In the genomic region with DNA sequence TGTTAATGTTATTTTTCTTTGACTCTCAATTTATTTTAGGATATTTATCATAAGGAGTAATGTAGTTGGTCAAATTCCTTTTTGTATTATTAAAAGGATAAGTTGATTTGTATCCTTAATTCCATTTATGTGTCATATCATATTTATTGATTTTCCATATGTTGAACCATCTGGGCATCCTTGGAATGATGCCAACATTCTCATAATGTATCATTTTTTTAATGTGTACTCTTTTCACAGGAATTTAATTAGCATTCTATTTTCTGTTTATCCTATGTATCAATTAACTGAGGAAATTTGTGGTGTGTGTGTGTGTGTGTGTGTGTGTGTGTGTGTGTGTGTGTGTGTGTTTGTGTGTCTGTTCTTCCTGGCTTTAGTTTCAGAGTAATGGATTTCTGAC, we compare ENCODE assay signal across 22 mouse cellular contexts.
A peak's percentile ranks its signal among the peaks of the same experiment; 100 is the strongest.
DNase-seq lines count a peak whose midpoint lies in the region; ATAC-seq and TF ChIP-seq lines count a peak whose summit lies in the region.
"Had no signal": no experiment of that assay in that cellular context is flagged by ENCODE, and none has a peak within 500 bp of the region (broad histone marks: within the 10 kb centered on the region; RNA-seq: fewer than 3 reads in every experiment).

No protein-coding gene starts in this region.

- peak; percentile 59 for DNase-seq in forebrain, embryonic 14.5 days (ENCODE audit: low spot score)
- peak; percentile 39 for DNase-seq in midbrain, embryonic 11.5 days (ENCODE audit: low spot score, missing footprints)
- DNase-seq in midbrain, embryonic 14.5 days, result no peak
- DNase-seq in brain, adult 2 months (ENCODE audit: low read depth, low spot score), result peak; percentile 2
- DNase-seq in brain, embryonic 14.5 days (ENCODE audit: low read depth), result peak; percentile 55
- no peak for DNase-seq in right cerebral cortex, postnatal 36 days (ENCODE audit: low spot score in 2 of 2)
- DNase-seq: adrenal gland, adult 2 months; adrenal gland, postnatal 10 days; adrenal gland, postnatal 25 days; cerebellum, adult 11 months; cerebellum, adult 18-20 months; cerebellum, adult 8-10 months; cerebellum, adult 9-11 months; cerebellum, postnatal 36 days; embryo, embryonic 11 days had no signal

- H3K27me3 ChIP-seq in forebrain, embryonic 14.5 days (replicated peaks; ENCODE audit: control insufficient read depth, insufficient read depth, low read length), result no peaks in the 10 kb centered on the region
- no peaks in the 10 kb centered on the region for H3K27me3 ChIP-seq in forebrain, embryonic 12.5 days
- no peaks in the 10 kb centered on the region for H3K27me3 ChIP-seq in midbrain, embryonic 11.5 days (ENCODE audit: control insufficient read depth, insufficient read depth, low read length)
- H3K27me3 ChIP-seq in midbrain, embryonic 14.5 days (ENCODE audit: control insufficient read depth, insufficient read depth, low read length), result no peaks in the 10 kb centered on the region
- H3K27me3 ChIP-seq: embryonic facial prominence, embryonic 13.5 days; embryonic facial prominence, embryonic 15.5 days; forebrain, embryonic 13.5 days had no signal

- no peaks in the 10 kb centered on the region for H3K4me1 ChIP-seq in forebrain, embryonic 14.5 days (ENCODE audit: control insufficient read depth, insufficient read depth, low read length)
- no peaks in the 10 kb centered on the region for H3K4me1 ChIP-seq in forebrain, embryonic 12.5 days
- no peaks in the 10 kb centered on the region for H3K4me1 ChIP-seq in midbrain, embryonic 11.5 days (ENCODE audit: control insufficient read depth, insufficient read depth, low read length)
- no peaks in the 10 kb centered on the region for H3K4me1 ChIP-seq in midbrain, embryonic 14.5 days (ENCODE audit: control insufficient read depth, insufficient read depth, low read length)
- H3K4me1 ChIP-seq: embryonic facial prominence, embryonic 13.5 days; embryonic facial prominence, embryonic 15.5 days; forebrain, embryonic 10.5 days; forebrain, embryonic 13.5 days had no signal

- TF ChIP-seq POLR2A in brain, embryonic 14.5 days (IDR thresholded peaks at IDR 0.05; ENCODE audit: borderline replicate concordance, extremely low read depth, insufficient read depth, insufficient read length, poor library complexity, severe bottlenecking), result no peak

- H3K36me3 ChIP-seq in forebrain, embryonic 14.5 days (ENCODE audit: control insufficient read depth, insufficient read depth, low read length), result no peaks in the 10 kb centered on the region
- no peaks in the 10 kb centered on the region for H3K36me3 ChIP-seq in forebrain, embryonic 12.5 days (replicated peaks)
- H3K36me3 ChIP-seq in midbrain, embryonic 11.5 days (ENCODE audit: control insufficient read depth, insufficient read depth, low read length), result no peaks in the 10 kb centered on the region
- no peaks in the 10 kb centered on the region for H3K36me3 ChIP-seq in midbrain, embryonic 14.5 days (ENCODE audit: control insufficient read depth, insufficient read depth, low read length)
- H3K36me3 ChIP-seq: embryonic facial prominence, embryonic 13.5 days; embryonic facial prominence, embryonic 15.5 days; forebrain, embryonic 10.5 days had no signal

- no peak for TF ChIP-seq CTCF in brain, embryonic 14.5 days (IDR thresholded peaks at IDR 0.05; ENCODE audit: borderline replicate concordance, extremely low read depth, insufficient read depth, insufficient read length)

- H3K9me3 ChIP-seq in forebrain, embryonic 14.5 days (replicated peaks; ENCODE audit: control insufficient read depth, low read length), result no peaks in the 10 kb centered on the region
- no peaks in the 10 kb centered on the region for H3K9me3 ChIP-seq in forebrain, embryonic 12.5 days
- no peaks in the 10 kb centered on the region for H3K9me3 ChIP-seq in midbrain, embryonic 11.5 days (ENCODE audit: control insufficient read depth, low read length)
- no peaks in the 10 kb centered on the region for H3K9me3 ChIP-seq in midbrain, embryonic 14.5 days (ENCODE audit: control insufficient read depth, low read length)
- H3K9me3 ChIP-seq: embryonic facial prominence, embryonic 13.5 days; embryonic facial prominence, embryonic 15.5 days; forebrain, embryonic 10.5 days; forebrain, embryonic 13.5 days had no signal

- no peak overlapping the region for H3K9ac ChIP-seq in forebrain, embryonic 14.5 days (ENCODE audit: low read length)
- no peak overlapping the region for H3K9ac ChIP-seq in forebrain, embryonic 12.5 days
- H3K9ac ChIP-seq in midbrain, embryonic 11.5 days (ENCODE audit: low read length), result no peak overlapping the region
- no peak overlapping the region for H3K9ac ChIP-seq in midbrain, embryonic 14.5 days (replicated peaks; ENCODE audit: low read length)
- H3K9ac ChIP-seq: embryonic facial prominence, embryonic 13.5 days; embryonic facial prominence, embryonic 15.5 days; forebrain, embryonic 13.5 days had no signal

- H3K4me3 ChIP-seq in forebrain, embryonic 14.5 days (ENCODE audit: low read depth, low read length), result no peak overlapping the region
- H3K4me3 ChIP-seq in forebrain, embryonic 12.5 days (replicated peaks), result no peak overlapping the region
- H3K4me3 ChIP-seq in midbrain, embryonic 11.5 days (ENCODE audit: low read depth, low read length), result no peak overlapping the region
- no peak overlapping the region for H3K4me3 ChIP-seq in midbrain, embryonic 14.5 days (replicated peaks; ENCODE audit: low read depth, low read length)
- H3K4me3 ChIP-seq: embryonic facial prominence, embryonic 13.5 days; embryonic facial prominence, embryonic 15.5 days; erythroblast, embryonic 14.5 days; forebrain, embryonic 10.5 days; forebrain, embryonic 13.5 days had no signal

- no peak for ATAC-seq in forebrain, embryonic 14.5 days
- ATAC-seq in forebrain, embryonic 12.5 days (ENCODE audit: low FRiP score), result no peak
- no peak for ATAC-seq in midbrain, embryonic 11.5 days (ENCODE audit: low FRiP score)
- no peak for ATAC-seq in midbrain, embryonic 14.5 days (ENCODE audit: low FRiP score, low TSS enrichment)
- ATAC-seq: forebrain, embryonic 13.5 days; forebrain, embryonic 16.5 days had no signal

- no peak overlapping the region for H3K27ac ChIP-seq in forebrain, embryonic 14.5 days (ENCODE audit: low read depth, low read length)
- no peak overlapping the region for H3K27ac ChIP-seq in forebrain, embryonic 12.5 days
- H3K27ac ChIP-seq in midbrain, embryonic 11.5 days (ENCODE audit: low read depth, low read length), result no peak overlapping the region
- no peak overlapping the region for H3K27ac ChIP-seq in midbrain, embryonic 14.5 days (replicated peaks; ENCODE audit: low read depth, low read length)
- H3K27ac ChIP-seq: embryonic facial prominence, embryonic 13.5 days; embryonic facial prominence, embryonic 15.5 days; forebrain, embryonic 10.5 days; forebrain, embryonic 13.5 days had no signal

- H3K4me2 ChIP-seq in forebrain, embryonic 14.5 days (ENCODE audit: low read length), result no peak overlapping the region
- H3K4me2 ChIP-seq in forebrain, embryonic 12.5 days, result no peak overlapping the region
- no peak overlapping the region for H3K4me2 ChIP-seq in midbrain, embryonic 11.5 days
- H3K4me2 ChIP-seq in midbrain, embryonic 14.5 days (ENCODE audit: low read length), result no peak overlapping the region
- H3K4me2 ChIP-seq: embryonic facial prominence, embryonic 13.5 days; embryonic facial prominence, embryonic 15.5 days; forebrain, embryonic 13.5 days had no signal

Comparison
In these comparisons a context has a peak if more than half of its experiments do, and no peak if none do; other contexts are left out.
1. DNase-seq: peak in forebrain, embryonic 14.5 days (single experiment), midbrain, embryonic 11.5 days (single experiment), brain, adult 2 months (single experiment) and brain, embryonic 14.5 days (single experiment); none in midbrain, embryonic 14.5 days (single experiment) and right cerebral cortex, postnatal 36 days (0 of 2).